Mouse (Mus musculus) olfactory bulb, adult 2 months (tissue): ENCODE measurements around the gene Gm20509. TPM values are rescaled to one million over a fixed set of nuclear protein-coding genes. Genes with fewer than 3 reads are reported as not detected.
A peak's percentile ranks its signal among the peaks of the same experiment; 100 is the strongest.

Experiments used
- H3K27ac ChIP-seq: fragments of 200-500 bp; 2 replicates; pipeline ENCODE4 v1.5.1; 2012; ENCODE audit warnings: low read depth, low read length; ENCODE audit not compliant: insufficient read depth
- H3K4me1 ChIP-seq: fragments of 200-500 bp; 2 replicates; pipeline ENCODE4 v1.6.1; 2012; ENCODE audit warnings: low read length; ENCODE audit not compliant: control insufficient read depth, insufficient read depth
- H3K4me3 ChIP-seq: fragments of 200-500 bp; 2 replicates; pipeline ENCODE4 v1.5.1; 2012; ENCODE audit warnings: mild to moderate bottlenecking, low read depth, low read length, moderate library complexity; ENCODE audit not compliant: insufficient read depth
- CTCF ChIP-seq: fragments of 200-500 bp; IDR thresholded peaks from 2 replicates; pipeline ENCODE4 v1.5.1; 2012; ENCODE audit warnings: low read depth, mild to moderate bottlenecking, low read length, moderate library complexity; ENCODE audit not compliant: insufficient read depth
- POLR2A ChIP-seq: fragments of 200-500 bp; IDR thresholded peaks from 2 replicates; pipeline ENCODE4 v1.6.1; 2012; ENCODE audit warnings: mild to moderate bottlenecking, low read depth, low read length, moderate library complexity; ENCODE audit not compliant: insufficient read depth
- WGBS: fragments of 180-500 bp; shearing (Covaris S2); methylation state at CpG from one replicate; pipeline ENCODE4 v1.1.7; 2018; 5-methylcytosine and 5-hydroxymethylcytosine counted together
- polyA plus RNA-seq: library from polyadenylated mRNA; stranded (reverse); fragments of >200 nt; gene quantifications from 2 replicates; pipeline ENCODE4 v1.2.4, GENCODE M21; 2012; ENCODE audit warnings: low replicate concordance; ENCODE audit not compliant: missing spikeins, insufficient read depth, insufficient read length

The Gm20509 gene
- polyA plus RNA-seq, 1 experiment, result not detected

DNA sequence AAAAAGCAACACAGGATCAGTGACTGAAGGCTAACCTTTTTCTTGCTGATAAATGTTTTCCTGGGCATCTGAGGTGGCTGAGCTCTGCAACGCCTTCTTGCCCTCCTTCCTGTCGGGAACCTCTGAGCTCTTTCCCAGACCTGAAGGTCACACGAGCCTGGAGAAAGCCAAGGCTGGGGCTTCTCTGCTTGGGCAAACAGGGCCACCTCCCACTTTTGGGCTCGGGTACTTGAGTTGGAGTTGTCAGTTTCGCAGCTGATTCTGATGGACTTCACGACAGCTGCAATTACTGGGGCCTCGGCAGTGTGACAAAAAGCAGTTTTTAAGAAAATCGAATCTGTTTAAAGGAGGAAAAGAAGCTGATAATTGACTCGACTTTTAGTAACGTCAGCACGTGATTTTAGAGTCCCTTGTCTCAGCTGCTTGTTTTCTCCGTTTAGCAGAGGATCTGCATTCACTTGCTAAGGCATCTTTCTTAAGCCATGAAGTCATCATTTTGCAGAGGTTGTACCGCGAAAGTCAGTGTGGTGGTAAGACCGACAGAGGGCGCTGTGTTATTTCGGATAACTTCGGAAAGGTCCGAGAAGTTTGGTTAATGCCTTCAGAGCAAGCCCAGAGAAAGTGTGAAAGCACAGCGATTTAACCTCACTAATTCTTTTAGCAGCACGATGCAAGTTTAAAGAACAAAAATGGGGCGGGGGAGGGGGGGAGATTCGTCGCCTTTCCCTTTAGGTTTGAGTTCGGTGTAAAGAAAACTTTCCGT, 60.5 kb downstream of the Gm20509 start:
- Histone ChIP-seq H3K27ac (no peak overlapping the region), H3K4me1 (peaks cover 2% of the 10 kb centered on the region), H3K4me3 (no peak overlapping the region)
- 16% methylated on average over 26 of the region's 26 CpGs for WGBS
- TF ChIP-seq POLR2A (no peak), CTCF (peak; percentile 31; the same call in 1 of the 2 replicates)

GRCm38 (mm10) chr9:73165631-73166030, 63.4 kb downstream of the Gm20509 start:
- no peak for TF ChIP-seq POLR2A
- no peak for TF ChIP-seq CTCF
- WGBS, result 83% methylated on average over 4 of the region's 4 CpGs
- Histone ChIP-seq H3K4me1 (peaks cover 2% of the 10 kb centered on the region), H3K27ac (no peak overlapping the region), H3K4me3 (no peak overlapping the region)

Other genes starting within 250 kb of the Gm20509 start
- gene Pygo1, start 176.8 kb upstream of the Gm20509 start, polyA plus RNA-seq, result not detected in 2 replicates
- gene Dyx1c1, start 143.7 kb upstream of the Gm20509 start, polyA plus RNA-seq, result not detected in 2 replicates
- not detected in 2 replicates for gene Gm44503, start 143.6 kb upstream of the Gm20509 start, polyA plus RNA-seq
- gene Ccpg1os, start 117.1 kb upstream of the Gm20509 start, polyA plus RNA-seq, result not detected in 2 replicates
- gene Ccpg1, start 117.0 kb upstream of the Gm20509 start, polyA plus RNA-seq, result not detected in 2 replicates
- not detected in 2 replicates for gene Pigb, start 62.1 kb upstream of the Gm20509 start, polyA plus RNA-seq
- not detected in 2 replicates for gene Rab27a, start 57.6 kb upstream of the Gm20509 start, polyA plus RNA-seq
- gene Khdc3, start 634 bp upstream of the Gm20509 start, polyA plus RNA-seq, result not detected in 2 replicates
- not detected in 2 replicates for gene Rsl24d1, start 11.0 kb downstream of the Gm20509 start, polyA plus RNA-seq